Mouse (Mus musculus): ENCODE results near the gene Galnt2.

The Galnt2 gene

DNA sequence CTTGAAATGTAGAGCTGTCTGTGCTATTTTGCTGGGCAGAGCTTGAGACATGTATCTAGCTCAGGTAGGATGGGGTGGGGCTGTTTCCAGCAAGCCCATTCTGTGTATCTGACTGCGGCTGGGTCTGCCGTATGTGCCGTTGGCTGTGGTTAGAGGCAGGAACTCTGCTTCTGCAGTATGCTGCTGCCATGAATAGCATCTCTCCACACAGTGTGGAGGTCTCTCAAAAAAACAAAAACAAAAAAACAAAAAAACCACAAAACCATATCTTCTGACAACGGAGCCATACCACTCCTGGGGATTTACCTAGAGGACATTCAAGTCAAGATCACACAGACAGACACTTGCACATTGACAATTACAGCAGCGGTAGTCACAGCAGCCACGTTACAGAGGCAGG is 86.6 kb downstream of the Galnt2 start:
- in situ Hi-C loops (cut with MboI, MseI), result no loop called here

DNA sequence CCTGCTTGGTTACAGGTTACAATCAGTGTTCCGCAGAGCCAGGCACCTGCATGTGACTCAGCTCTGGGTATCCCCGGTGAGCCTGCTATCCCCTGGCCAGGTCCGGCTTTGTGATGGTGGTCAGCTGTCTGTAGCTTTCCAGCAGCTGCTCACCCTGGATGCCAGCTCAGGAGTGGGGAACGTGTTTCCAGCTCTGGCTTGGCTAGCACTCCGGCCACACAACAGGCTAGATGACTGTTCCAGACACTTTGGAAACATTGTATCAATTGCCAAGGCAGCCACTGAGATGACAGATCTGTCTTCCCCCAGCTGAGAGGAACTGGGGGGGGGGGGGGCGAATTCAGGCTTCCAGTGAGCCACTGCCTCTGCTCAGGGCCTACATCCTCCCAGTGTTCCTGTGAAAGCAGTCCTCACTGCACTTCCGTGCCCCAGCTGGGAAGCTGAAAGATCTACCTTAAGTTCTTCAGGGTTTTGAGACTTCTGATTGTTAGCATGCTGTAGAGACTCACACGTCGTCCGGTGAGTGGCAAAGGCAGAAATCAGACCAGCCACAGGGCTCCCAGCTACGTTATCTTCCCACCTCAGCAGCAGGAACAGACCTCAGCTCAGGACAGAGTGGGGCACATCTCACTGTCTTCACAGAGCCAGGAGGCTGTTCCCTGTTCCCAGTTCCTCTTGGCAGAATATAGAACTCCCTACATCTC is 87.6 kb downstream of the Galnt2 start:
- in situ Hi-C loops (cut with MboI, MseI), result no loop called here

DNA sequence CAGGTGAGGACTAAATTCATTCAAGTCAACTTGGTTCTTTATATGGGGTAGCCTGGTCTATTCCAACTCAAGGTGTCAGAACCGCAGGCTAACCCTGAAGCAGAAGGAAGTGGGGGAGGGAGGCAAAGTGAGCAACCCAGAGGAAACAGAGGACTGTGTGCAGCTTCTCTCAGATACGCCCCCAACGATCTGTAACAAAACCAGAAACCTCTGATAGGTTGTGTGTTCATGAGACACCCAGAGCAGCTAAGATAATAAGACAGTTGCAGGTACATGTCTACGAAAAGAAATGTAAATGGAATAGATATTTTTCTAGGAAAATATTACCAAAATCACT is 88.1 kb downstream of the Galnt2 start:
- in situ Hi-C loops (cut with MboI, MseI), result no loop called here

GRCm38 (mm10) chr8:124321227-124321840 is 90.1 kb downstream of the Galnt2 start:
- in situ Hi-C loops (cut with MboI, MseI), result no loop called here

- in situ Hi-C loops (cut with MboI, MseI), result no loop called here
Measured at GRCm38 (mm10) chr8:124323356-124323755, 92.2 kb downstream of the Galnt2 start.

DNA sequence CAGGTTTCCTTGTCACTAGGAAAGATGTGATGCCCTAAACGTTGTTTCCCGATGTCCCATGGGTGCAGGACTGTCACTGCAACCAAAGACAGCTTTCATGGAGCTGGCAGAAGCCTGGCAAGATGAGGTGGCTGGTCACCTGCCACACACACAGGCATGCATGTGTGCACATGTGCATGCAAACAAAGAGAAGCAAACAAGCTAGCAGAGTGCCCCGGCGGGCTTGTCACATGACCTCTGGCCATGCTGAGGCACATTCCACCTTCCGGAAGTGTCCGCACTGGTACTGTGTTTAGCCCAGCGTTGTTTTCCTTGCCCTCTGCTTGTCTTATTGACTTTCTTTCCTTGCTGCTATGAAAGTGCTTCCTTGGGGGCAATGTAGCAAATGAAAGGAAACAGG is 97.1 kb downstream of the Galnt2 start:
- in situ Hi-C loops (cut with MboI, MseI), result no loop called here

GRCm38 (mm10) chr8:124329690-124330089 is 98.5 kb downstream of the Galnt2 start:
- in situ Hi-C loops (cut with MboI, MseI), result no loop called here

GRCm38 (mm10) chr8:124330433-124330832 is 99.2 kb downstream of the Galnt2 start:
- in situ Hi-C loops (cut with MboI, MseI), result no loop called here

- in situ Hi-C loops (cut with MboI, MseI), result no loop called here
Measured at GRCm38 (mm10) chr8:124331094-124331493, 99.9 kb downstream of the Galnt2 start.

- in situ Hi-C loops (cut with MboI, MseI), result no loop called here
Measured at GRCm38 (mm10) chr8:124331706-124332105, 100.5 kb downstream of the Galnt2 start.

DNA sequence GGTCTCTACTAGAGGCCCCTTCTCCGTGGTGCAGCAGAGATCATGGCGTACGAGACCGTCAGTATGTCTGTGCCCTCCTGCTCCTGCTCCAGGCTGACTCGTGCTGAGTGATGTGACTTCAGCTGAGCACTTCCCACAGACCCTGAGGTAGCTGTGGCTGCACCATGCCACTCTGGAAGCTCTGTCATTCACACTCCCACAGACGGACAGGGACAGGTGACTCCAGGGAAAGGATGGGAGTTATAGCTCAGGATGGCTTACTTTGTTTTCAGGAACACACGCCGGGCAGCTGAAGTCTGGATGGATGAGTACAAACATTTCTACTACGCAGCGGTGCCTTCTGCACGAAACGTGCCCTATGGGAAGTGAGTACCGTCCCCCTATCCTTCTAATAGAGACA is 105.1 kb downstream of the Galnt2 start:
- in situ Hi-C loops (cut with MboI, MseI), result no loop called here

GRCm38 (mm10) chr8:124339742-124340141 is 108.6 kb downstream of the Galnt2 start:
- in situ Hi-C loops (cut with MboI, MseI), result no loop called here

DNA sequence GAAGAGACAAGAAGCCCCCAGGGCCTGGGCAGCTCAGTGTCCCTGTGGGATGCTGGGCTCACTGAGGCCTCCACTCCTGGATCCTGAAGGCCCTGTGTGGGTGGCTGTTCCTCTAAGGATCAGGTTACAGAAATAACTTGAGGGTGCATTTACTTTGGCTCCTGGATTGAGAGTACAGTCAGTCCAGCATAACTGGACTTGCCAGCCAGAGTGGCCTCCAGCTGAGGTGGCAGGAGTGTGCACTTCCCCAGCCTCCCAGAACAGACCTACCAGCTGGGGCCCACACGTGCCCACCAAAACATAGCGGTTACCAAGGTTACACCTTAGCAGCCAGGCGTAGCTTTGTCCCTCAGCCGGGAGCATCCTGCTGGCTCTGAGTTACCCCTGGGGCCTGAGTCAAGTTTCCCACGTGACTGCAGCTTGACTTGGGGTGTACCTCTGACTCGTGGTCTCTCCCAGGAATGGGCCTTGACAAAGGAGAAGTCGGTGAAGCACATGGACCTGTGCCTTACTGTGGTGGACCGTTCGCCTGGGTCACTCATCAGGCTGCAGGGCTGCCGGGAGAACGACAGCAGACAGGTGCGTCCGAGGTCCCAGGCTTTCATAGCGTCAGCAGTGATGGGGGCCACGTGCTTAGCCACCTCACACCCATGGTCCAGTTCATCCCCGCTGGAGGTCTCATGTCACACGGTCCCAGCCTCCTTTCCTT is 109.3 kb downstream of the Galnt2 start:
- in situ Hi-C loops (cut with MboI, MseI), result no loop called here

GRCm38 (mm10) chr8:124343151-124343550 is 112.0 kb downstream of the Galnt2 start:
- in situ Hi-C loops (cut with MboI, MseI), result no loop called here

GRCm38 (mm10) chr8:124343991-124344390 is 112.8 kb downstream of the Galnt2 start:
- in situ Hi-C loops (cut with MboI, MseI), result no loop called here

DNA sequence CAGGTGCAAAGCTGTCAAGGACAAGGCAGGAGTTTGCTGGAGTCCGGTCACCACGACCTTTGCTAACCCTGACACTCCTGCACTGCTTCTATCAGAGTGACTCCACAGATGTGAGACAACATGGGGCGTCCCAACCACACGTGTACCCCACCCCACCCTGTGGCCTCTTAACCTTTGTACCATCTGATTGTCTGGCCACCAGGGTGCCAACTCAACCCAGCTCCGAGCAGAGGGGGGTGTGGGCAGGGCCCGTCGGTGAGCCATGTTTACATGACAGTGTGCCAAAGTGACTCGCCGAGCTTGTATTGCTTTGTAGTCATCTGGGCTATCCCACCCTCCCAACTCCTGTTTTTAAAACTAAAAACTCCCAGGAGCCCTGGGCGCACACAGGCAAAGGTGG is 113.9 kb downstream of the Galnt2 start:
- in situ Hi-C loops (cut with MboI, MseI), result loop anchor here (5.0 kb wide), 1 partner anchor 293 kb away; no protein-coding TSS in a partner anchor

DNA sequence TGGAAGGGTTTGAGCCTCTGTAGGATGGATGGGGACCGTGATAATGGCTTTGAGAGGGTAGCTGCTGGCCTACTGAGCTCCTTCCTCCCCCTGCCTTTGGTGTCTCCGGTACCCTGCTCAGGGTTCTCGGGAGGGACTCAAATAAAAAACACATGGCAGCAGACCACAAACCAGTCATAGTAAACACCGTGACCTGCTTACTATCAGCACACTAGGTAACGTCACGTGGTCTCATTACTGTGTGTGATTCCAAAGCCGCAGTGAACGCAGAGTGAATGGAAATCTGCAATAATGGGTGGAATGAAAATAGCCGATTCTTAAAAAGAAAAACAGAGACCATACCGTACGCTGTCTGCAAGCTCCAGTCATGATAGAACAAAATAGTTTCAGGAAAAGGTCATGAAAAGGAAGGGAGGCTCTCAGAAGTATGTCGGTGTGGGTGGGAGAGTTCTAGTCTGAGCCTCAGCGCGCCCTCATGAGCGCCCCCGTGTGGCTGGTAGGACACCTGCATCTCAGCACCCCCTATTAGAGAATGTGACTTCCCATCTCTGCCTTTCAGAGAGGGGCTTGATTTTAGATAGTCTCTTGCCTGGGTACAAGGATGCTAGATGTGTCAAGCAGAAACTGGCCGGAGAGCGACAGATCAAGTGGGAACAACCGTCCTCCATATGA is 115.8 kb downstream of the Galnt2 start:
- in situ Hi-C loops (cut with MboI, MseI), result loop anchor here (5.0 kb wide), 1 partner anchor 295 kb away; no protein-coding TSS in a partner anchor

GRCm38 (mm10) chr8:124348087-124348486 is 116.9 kb downstream of the Galnt2 start:
- in situ Hi-C loops (cut with MboI, MseI), result loop anchor here (5.0 kb wide), 1 partner anchor 296 kb away; no protein-coding TSS in a partner anchor

DNA sequence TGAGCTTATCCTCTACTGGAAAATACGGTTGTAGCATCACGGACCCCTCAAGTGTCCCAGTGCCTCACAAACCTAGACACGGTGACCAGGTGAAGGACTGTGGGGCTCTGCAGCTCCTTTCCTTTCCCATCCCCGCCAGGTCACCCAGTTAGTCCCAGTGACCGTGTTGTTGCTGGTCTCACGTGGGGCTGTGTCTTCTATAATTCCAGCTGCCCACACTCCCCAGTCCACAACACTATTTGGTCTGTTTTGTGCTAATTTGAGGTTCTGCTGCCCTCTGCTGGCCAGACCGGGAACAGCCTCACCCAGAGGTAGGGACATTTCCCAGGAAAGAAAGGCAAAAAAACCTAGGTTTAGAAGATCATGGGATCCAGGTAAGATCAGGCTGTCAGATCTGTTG is 118.5 kb downstream of the Galnt2 start:
- in situ Hi-C loops (cut with MboI, MseI), result loop anchor here (5.0 kb wide), 1 partner anchor 297 kb away; no protein-coding TSS in a partner anchor

- in situ Hi-C loops (cut with MboI, MseI), result no loop called here
Measured at GRCm38 (mm10) chr8:124351636-124352035, 120.4 kb downstream of the Galnt2 start.

DNA sequence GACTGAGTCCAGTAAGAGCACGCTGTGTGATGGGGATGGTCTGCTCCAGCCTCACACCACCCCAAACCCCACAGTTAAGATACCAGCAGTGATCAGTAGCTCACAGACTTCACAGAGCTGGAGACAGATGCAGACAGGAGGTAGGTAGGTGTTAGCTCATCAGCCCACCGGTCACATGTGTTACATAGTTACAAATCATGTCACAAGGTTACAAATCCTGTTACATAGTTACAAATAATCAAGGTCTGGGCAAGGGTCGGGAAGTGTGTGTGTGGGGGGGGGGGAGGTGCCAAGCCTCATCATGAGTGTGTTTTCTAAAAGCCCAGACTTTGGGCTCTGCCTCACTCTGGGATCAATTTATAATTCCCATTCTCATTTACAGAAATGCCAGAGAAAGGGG is 129.7 kb downstream of the Galnt2 start:
- in situ Hi-C loops (cut with MboI, MseI), result no loop called here

DNA sequence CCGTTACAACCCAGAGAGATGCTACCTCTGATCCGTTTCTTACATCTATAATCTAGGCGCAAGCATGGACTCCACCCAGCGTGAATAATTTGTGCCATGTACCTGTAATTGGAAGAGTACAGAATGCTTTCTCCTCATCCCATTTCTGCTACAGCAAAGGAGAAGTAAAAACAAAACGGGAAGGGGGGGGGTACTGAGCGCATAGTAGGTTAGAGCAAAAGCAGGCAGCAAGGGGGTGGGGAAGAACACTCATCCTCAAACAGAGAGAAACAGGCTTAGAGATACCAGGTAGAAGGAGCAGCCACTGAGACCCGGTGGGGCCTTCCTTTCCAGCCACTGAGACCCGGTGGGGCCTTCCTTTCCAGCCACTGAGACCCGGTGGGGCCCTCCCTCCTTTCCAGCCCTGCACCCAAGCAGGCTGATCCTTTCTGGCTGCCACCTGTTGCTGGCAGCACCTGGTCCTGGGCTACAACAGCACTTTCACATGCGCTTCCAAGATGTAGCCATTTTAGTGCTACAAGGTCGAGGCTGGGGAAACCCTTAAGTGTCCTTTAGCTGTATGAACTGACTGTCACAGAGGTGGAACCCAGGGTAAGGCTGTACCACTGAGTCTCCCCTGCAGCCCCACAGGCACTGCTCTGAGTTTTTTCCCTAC is 130.7 kb downstream of the Galnt2 start:
- in situ Hi-C loops (cut with MboI, MseI), result no loop called here

Data from T-helper 2 cell (primary cell).